Mouse (Mus musculus) kidney, adult 2 months (tissue): ENCODE measurements around the gene Slit2. TPM values are rescaled to one million over a fixed set of nuclear protein-coding genes. Genes with fewer than 3 reads are reported as not detected.
A peak's percentile ranks its signal among the peaks of the same experiment; 100 is the strongest.

ENCODE experiments used
- DNase-seq: peaks from one replicate; pipeline ENCODE4 v3.0.0; 2021
- H3K27ac ChIP-seq: fragments of 200-500 bp; 2 replicates; pipeline ENCODE4 v1.5.1; 2012; ENCODE audit warnings: low read depth, low read length, control low read depth, inconsistent platforms; ENCODE audit not compliant: insufficient read depth
- H3K27me3 ChIP-seq: fragments of 200-500 bp; replicated peaks from 2 replicates; pipeline ENCODE4 v1.6.1; 2012; ENCODE audit warnings: mild to moderate bottlenecking, moderate library complexity, low read length, inconsistent platforms; ENCODE audit not compliant: control insufficient read depth, insufficient read depth
- H3K36me3 ChIP-seq: fragments of 200-500 bp; 2 replicates; pipeline ENCODE4 v1.6.1; 2012; ENCODE audit warnings: mild to moderate bottlenecking, moderate library complexity, low read length, inconsistent platforms; ENCODE audit not compliant: control insufficient read depth, insufficient read depth
- H3K4me1 ChIP-seq: fragments of 200-500 bp; 2 replicates; pipeline ENCODE4 v1.6.1; 2011; ENCODE audit warnings: low read length; ENCODE audit not compliant: control insufficient read depth, insufficient read depth
- H3K4me3 ChIP-seq: fragments of 200-500 bp; 2 replicates; pipeline ENCODE4 v1.5.1; 2011; ENCODE audit warnings: mild to moderate bottlenecking, low read depth, low read length, control low read depth; ENCODE audit not compliant: insufficient read depth
- CTCF ChIP-seq: fragments of 200-500 bp; conservative IDR thresholded peaks from 2 replicates; pipeline ENCODE4 v1.5.1; 2011; ENCODE audit warnings: low read depth, mild to moderate bottlenecking, control low read depth, low read length, moderate library complexity, mixed read lengths; ENCODE audit not compliant: insufficient read depth, insufficient read length
- POLR2A ChIP-seq: fragments of 200-500 bp; IDR thresholded peaks from one replicate; pipeline ENCODE4 v1.6.1; 2011; ENCODE audit warnings: low read depth, low read length, control low read depth
- WGBS: fragments of 180-500 bp; shearing (Covaris S2); methylation state at CpG from one replicate; pipeline ENCODE4 v1.1.7; 2018; 5-methylcytosine and 5-hydroxymethylcytosine counted together
- polyA plus RNA-seq: library from polyadenylated mRNA; depleted of rRNA; stranded (reverse); fragments of >200 nt; gene quantifications from 2 replicates; pipeline ENCODE4 v1.2.3, GENCODE M21; 2012

Gene Slit2
- polyA plus RNA-seq, 1 experiment = 8.4 TPM

DNA sequence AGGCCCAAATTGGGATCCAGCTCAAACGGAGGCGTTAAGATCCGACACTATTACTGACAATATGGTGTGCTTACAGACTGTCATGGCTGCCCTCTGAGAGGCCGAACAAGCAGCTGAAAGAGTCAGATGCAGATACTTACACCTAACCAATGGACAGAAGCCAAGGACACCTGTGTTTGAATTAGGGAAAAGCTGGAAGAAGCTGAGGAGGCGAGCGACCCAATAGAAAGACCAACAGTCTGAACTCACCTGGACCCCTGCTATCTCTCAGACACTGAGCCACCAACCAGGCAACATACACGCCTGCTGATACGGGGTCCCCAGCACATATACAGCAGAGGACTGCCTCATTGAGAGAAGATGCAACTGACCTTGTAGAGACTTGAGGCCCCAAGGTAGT is 344.7 kb downstream of the Slit2 start, which contains the start of gene 5730480H06Rik:
5730480H06Rik (plus strand) TSS at position 301 of the 400 bp plus-strand sequence.
- TF ChIP-seq CTCF (no peak), POLR2A (no peak)
- Histone ChIP-seq H3K27me3 (no peaks in the 10 kb centered on the region), H3K4me1 (no peaks in the 10 kb centered on the region), H3K36me3 (no peaks in the 10 kb centered on the region), H3K4me3 (no peak within 1 kb of the TSS), H3K27ac (no peak within 1 kb of the TSS)
- DNase-seq = no peak
- WGBS = 93% methylated on average over 8 of the region's 8 CpGs

DNA sequence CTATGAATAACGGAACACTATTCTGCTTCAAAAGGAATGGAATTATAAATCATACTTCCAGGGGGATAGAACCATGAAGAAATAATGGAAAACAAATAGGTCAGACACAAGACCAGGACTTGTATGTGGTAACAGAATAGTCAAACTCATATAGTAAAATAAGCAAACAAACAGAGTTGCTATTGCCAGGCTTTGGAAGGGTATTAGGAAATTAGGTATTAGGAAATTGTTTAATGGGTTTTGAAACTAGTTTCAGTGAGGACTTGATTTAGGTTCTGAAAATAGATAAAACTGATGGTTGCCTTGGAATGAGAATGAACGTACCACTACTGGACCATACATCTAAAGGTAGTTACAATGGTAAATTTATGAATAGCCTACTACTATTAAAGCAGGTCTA is 346.8 kb downstream of the Slit2 start:
- no peak for TF ChIP-seq CTCF
- no peak for TF ChIP-seq POLR2A
- Histone ChIP-seq H3K4me3 (no peak overlapping the region), H3K27me3 (no peaks in the 10 kb centered on the region), H3K36me3 (no peaks in the 10 kb centered on the region), H3K4me1 (no peaks in the 10 kb centered on the region), H3K27ac (no peak overlapping the region)
- no peak for DNase-seq
- 93% methylated on average over 2 of the region's 2 CpGs for WGBS

DNA sequence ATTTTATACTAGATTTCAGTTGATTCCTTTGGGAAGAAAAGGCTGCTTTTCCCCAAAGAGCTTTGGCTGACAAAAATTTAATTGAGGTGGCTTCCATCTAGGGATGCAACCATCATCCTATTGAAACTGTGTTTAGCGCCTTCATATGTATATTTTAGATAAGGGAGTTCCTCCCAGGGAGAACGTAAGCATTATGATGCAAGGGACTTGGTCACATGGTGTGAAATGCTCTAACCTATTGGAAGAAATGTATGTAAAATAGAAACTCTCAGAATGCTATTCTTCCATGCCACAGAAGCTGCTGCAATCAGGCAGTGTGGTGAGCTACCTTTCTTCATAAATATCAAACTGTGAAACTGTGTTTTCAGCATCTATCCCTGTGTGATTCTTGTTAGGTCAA is 347.9 kb downstream of the Slit2 start:
- Histone ChIP-seq H3K4me1 (no peaks in the 10 kb centered on the region), H3K4me3 (no peak overlapping the region), H3K27ac (no peak overlapping the region), H3K27me3 (no peaks in the 10 kb centered on the region), H3K36me3 (no peaks in the 10 kb centered on the region)
- TF ChIP-seq POLR2A (no peak), CTCF (no peak)
- no peak for DNase-seq
- WGBS = 92% methylated on average over 2 of the region's 2 CpGs

GRCm38 (mm10) chr5:48331441-48331840 is 348.5 kb downstream of the Slit2 start:
- WGBS = 54% methylated on average over 5 of the region's 5 CpGs
- DNase-seq = no peak

GRCm38 (mm10) chr5:48333407-48333806 is 350.5 kb downstream of the Slit2 start:
- 89% methylated on average over 3 of the region's 3 CpGs for WGBS
- no peak overlapping the region for H3K27ac ChIP-seq
- TF ChIP-seq POLR2A (no peak), CTCF (no peak)
- no peaks in the 10 kb centered on the region for H3K36me3 ChIP-seq
- H3K4me3 ChIP-seq = no peak overlapping the region
- H3K4me1 ChIP-seq = no peaks in the 10 kb centered on the region
- H3K27me3 ChIP-seq = no peaks in the 10 kb centered on the region
- no peak for DNase-seq

More at GRCm38 (mm10) chr5:48331441-48331840, 348.5 kb downstream of the Slit2 start:
- TF ChIP-seq CTCF (no peak), POLR2A (no peak)
- Histone ChIP-seq H3K4me1 (no peaks in the 10 kb centered on the region), H3K27ac (no peak overlapping the region), H3K4me3 (no peak overlapping the region), H3K36me3 (no peaks in the 10 kb centered on the region), H3K27me3 (no peaks in the 10 kb centered on the region)

GRCm38 (mm10) chr5:48333884-48334513 is 351.1 kb downstream of the Slit2 start:
- DNase-seq = peak; percentile 12
- H3K4me1 ChIP-seq = no peaks in the 10 kb centered on the region
- H3K36me3 ChIP-seq = no peaks in the 10 kb centered on the region
- TF ChIP-seq CTCF (no peak), POLR2A (no peak)
- no peak overlapping the region for H3K4me3 ChIP-seq
- WGBS = 17% methylated on average over 9 of the region's 9 CpGs
- H3K27ac ChIP-seq = no peak overlapping the region
- H3K27me3 ChIP-seq = no peaks in the 10 kb centered on the region

GRCm38 (mm10) chr5:48340808-48341433 is 358.0 kb downstream of the Slit2 start:
- no peak for DNase-seq
- no peaks in the 10 kb centered on the region for H3K4me1 ChIP-seq
- no peak overlapping the region for H3K27ac ChIP-seq
- H3K4me3 ChIP-seq = no peak overlapping the region
- no peaks in the 10 kb centered on the region for H3K36me3 ChIP-seq
- no peaks in the 10 kb centered on the region for H3K27me3 ChIP-seq
- TF ChIP-seq POLR2A (no peak), CTCF (no peak)
- WGBS = 36% methylated on average over 7 of the region's 7 CpGs
